Mouse (Mus musculus) embryonic facial prominence, embryonic 12.5 days (tissue): ENCODE measurements around the gene Mob3b. TPM values are rescaled to one million over a fixed set of nuclear protein-coding genes. Genes with fewer than 3 reads are reported as not detected.
"Not testable (repeated sequence)": the region's sequence is repeated elsewhere in the genome, so short reads cannot be mapped to it uniquely, and the experiment has no call there.

Experiments used
- ATAC-seq: fragments of 200-750 bp; cut with Nextera tagmentation; 2 replicates; pipeline ENCODE4 v1.8.0; 2017; ENCODE audit not compliant: insufficient number of reproducible peaks, insufficient read depth, low FRiP score, low TSS enrichment
- H3K27ac ChIP-seq: fragments of 300-500 bp; sonication (generic); 2 replicates; pipeline ENCODE4 v1.5.1; 2016; ENCODE audit warnings: mild to moderate bottlenecking
- H3K27me3 ChIP-seq: fragments of 300-500 bp; sonication (generic); 2 replicates; pipeline ENCODE4 v1.6.1; 2016; ENCODE audit warnings: mild to moderate bottlenecking, moderate library complexity
- H3K36me3 ChIP-seq: fragments of 300-500 bp; sonication (generic); 2 replicates; pipeline ENCODE4 v1.6.1; 2016; ENCODE audit warnings: mild to moderate bottlenecking
- H3K4me1 ChIP-seq: fragments of 300-500 bp; sonication (generic); 2 replicates; pipeline ENCODE4 v1.6.1; 2016
- H3K4me2 ChIP-seq: fragments of 300-500 bp; sonication (generic); replicated peaks from 2 replicates; pipeline ENCODE4 v1.6.1; 2016; ENCODE audit warnings: mild to moderate bottlenecking, moderate library complexity
- H3K4me3 ChIP-seq: fragments of 300-500 bp; sonication (generic); 2 replicates; pipeline ENCODE4 v1.5.1; 2016; ENCODE audit warnings: mild to moderate bottlenecking
- H3K9ac ChIP-seq: fragments of 300-500 bp; sonication (generic); 2 replicates; pipeline ENCODE4 v1.6.1; 2016; ENCODE audit warnings: mild to moderate bottlenecking, moderate library complexity
- H3K9me3 ChIP-seq: fragments of 300-500 bp; sonication (generic); 2 replicates; pipeline ENCODE4 v1.6.1; 2016; ENCODE audit warnings: mild to moderate bottlenecking, moderate library complexity
- WGBS: fragments of 180-500 bp; shearing (Covaris S2); methylation state at CpG from one replicate; pipeline ENCODE4 v1.1.7; 2016; 5-methylcytosine and 5-hydroxymethylcytosine counted together
- polyA plus RNA-seq: library from polyadenylated mRNA; unstranded; fragments of >200 nt; fragmentation: Nextera tagmentation; extraction: Ambion mirVana; gene quantifications from 2 replicates; pipeline ENCODE4 v1.2.1, GENCODE M21; 2016

The Mob3b gene
- polyA plus RNA-seq, 1 experiment from 2014 or later: 16.6 TPM

GRCm38 (mm10) chr4:34947181-34947580 is 210.1 kb downstream of the Mob3b start:
- ATAC-seq: no peak
- Histone ChIP-seq H3K4me1 (no peaks in the 10 kb centered on the region), H3K27me3 (no peaks in the 10 kb centered on the region), H3K9ac (no peak overlapping the region), H3K4me3 (no peak overlapping the region), H3K36me3 (no peaks in the 10 kb centered on the region), H3K27ac (no peak overlapping the region), H3K9me3 (no peaks in the 10 kb centered on the region), H3K4me2 (no peak overlapping the region)

DNA sequence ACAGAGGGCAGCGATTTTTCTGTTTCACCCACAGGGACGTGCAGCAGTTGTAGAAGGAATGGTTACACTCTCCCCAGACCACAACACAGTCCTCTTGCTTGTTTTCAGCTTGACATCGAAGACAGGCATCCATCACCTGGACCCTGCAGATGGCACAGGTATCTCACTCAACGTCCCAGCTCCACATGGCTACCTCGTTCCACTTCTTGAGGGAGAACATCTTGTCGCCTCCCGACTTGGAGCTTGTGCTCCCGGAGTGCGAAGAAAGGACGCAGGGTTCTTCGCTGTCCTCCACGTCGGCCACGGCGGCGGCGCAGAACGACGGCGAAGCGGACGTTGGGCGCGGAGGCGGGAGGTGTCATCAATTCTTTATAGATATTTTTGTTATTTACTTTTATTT is 216.2 kb downstream of the Mob3b start:
- Histone ChIP-seq H3K4me2 (no peak overlapping the region), H3K9me3 (no peaks in the 10 kb centered on the region), H3K27me3 (no peaks in the 10 kb centered on the region), H3K4me1 (no peaks in the 10 kb centered on the region), H3K36me3 (no peaks in the 10 kb centered on the region), H3K4me3 (no peak overlapping the region), H3K27ac (no peak overlapping the region), H3K9ac (no peak overlapping the region)
- ATAC-seq: no peak
- 95% methylated on average over 25 of the region's 25 CpGs for WGBS

DNA sequence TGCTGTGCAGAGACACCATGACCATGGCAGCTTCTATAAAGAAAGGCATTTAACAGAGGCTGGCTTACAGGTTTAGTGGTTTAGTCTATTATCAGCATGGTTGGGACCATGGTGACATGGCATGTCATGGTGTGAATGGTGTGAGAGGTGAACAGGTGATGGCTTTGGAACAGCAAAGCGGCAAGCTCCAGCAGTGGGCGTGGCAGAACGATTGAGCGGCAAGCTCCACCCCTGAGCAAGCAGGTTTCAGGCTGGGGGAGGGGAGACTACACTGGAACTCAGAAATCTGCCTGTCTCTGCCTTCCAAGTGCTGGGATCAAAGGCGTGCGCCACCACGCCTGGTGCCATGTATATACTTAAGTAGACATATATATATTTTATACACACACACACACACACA is 228.9 kb downstream of the Mob3b start:
- H3K27me3 ChIP-seq, H3K4me3 ChIP-seq, H3K9me3 ChIP-seq, H3K36me3 ChIP-seq, H3K4me1 ChIP-seq, H3K9ac ChIP-seq, H3K4me2 ChIP-seq, ATAC-seq, H3K27ac ChIP-seq: not testable (repeated sequence)
- 68% methylated on average over 7 of the region's 7 CpGs for WGBS

DNA sequence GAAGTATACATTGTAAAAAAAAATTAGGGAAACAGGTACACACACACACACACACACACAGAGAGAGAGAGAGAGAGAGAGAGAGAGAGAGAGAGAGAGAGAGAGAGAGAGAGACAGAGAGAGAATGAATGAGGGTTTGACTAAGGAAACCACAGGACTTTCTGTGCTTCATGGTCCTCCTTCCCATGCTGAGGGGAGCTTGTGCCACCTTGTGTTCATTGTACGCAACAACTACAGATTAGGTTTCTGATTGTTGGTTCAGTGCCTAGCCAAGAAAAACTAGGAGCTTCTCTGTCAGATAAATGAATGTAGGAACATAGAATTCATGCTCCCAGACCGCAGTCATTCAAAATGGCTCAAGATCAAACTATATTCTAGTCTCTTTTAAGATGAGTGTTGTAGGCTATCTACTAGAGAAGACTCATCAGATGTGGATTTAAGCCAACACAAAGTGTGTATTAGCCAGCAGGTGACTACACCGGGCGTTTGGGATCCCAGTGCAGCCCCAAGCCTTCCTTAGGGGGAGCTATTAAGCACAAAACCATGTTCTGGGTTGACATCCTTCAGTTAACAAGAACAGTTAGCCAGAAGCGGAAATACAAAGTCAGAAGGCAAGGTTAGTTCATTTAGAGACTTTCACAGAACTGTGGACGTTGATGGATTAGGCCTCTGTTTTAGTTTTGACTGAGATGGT is 235.0 kb downstream of the Mob3b start:
- Histone ChIP-seq H3K27ac (no peak overlapping the region), H3K36me3 (no peaks in the 10 kb centered on the region), H3K27me3 (no peaks in the 10 kb centered on the region), H3K4me1 (no peaks in the 10 kb centered on the region), H3K4me3 (no peak overlapping the region), H3K9ac (no peak overlapping the region), H3K9me3 (no peaks in the 10 kb centered on the region), H3K4me2 (no peak overlapping the region)
- WGBS: 63% methylated on average over 6 of the region's 6 CpGs
- ATAC-seq: no peak

- Histone ChIP-seq H3K4me1 (no peaks in the 10 kb centered on the region), H3K36me3 (no peaks in the 10 kb centered on the region), H3K4me3 (no peak overlapping the region), H3K4me2 (no peak overlapping the region), H3K9ac (no peak overlapping the region), H3K27me3 (no peaks in the 10 kb centered on the region), H3K27ac (no peak overlapping the region), H3K9me3 (no peaks in the 10 kb centered on the region)
- 52% methylated on average over 7 of the region's 7 CpGs for WGBS
- ATAC-seq: no peak
Measured at GRCm38 (mm10) chr4:34917400-34917799, 239.9 kb downstream of the Mob3b start.

GRCm38 (mm10) chr4:34912171-34912570 is 245.1 kb downstream of the Mob3b start:
- H3K4me1 ChIP-seq: no peaks in the 10 kb centered on the region; the same call in 1 of the 2 replicates
- no peak overlapping the region for H3K4me3 ChIP-seq
- 71% methylated on average over 3 of the region's 3 CpGs for WGBS
- H3K9ac ChIP-seq: no peak overlapping the region
- H3K27me3 ChIP-seq: no peaks in the 10 kb centered on the region
- H3K9me3 ChIP-seq: no peaks in the 10 kb centered on the region
- H3K36me3 ChIP-seq: no peaks in the 10 kb centered on the region
- H3K4me2 ChIP-seq: no peak overlapping the region
- ATAC-seq: no peak
- H3K27ac ChIP-seq: no peak overlapping the region

- H3K9ac ChIP-seq: no peak overlapping the region
- H3K27me3 ChIP-seq: no peaks in the 10 kb centered on the region
- H3K27ac ChIP-seq: no peak overlapping the region
- ATAC-seq: no peak
- no peaks in the 10 kb centered on the region for H3K36me3 ChIP-seq
- no peak overlapping the region for H3K4me2 ChIP-seq
- H3K4me3 ChIP-seq: no peak overlapping the region
- no peaks in the 10 kb centered on the region for H3K9me3 ChIP-seq
- H3K4me1 ChIP-seq: no peaks in the 10 kb centered on the region; the same call in 1 of the 2 replicates
- WGBS: 56% methylated on average over 3 of the region's 3 CpGs
Measured at GRCm38 (mm10) chr4:34911401-34911800, 245.9 kb downstream of the Mob3b start.

DNA sequence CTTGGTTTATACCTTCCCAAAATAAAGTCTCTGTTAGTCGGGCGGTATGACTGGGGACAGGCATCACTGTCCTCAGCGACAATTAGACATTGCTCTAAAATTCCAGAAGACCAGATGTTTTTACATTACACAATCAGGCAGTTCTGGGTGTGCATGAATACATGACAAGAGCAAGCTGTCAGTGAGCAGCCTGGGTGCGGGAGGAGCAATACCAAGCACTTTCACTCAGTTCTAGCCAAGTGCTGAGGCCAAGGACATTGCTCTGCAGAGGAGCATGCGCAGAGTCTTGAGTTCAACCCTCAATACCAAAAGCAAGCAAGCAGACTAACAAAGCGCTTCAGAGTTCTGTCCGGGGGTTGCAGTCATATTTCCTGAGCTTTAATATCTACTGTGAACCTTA is 249.2 kb downstream of the Mob3b start:
- H3K9ac ChIP-seq: no peak overlapping the region
- H3K4me1 ChIP-seq: no peaks in the 10 kb centered on the region; the same call in 1 of the 2 replicates
- no peaks in the 10 kb centered on the region for H3K36me3 ChIP-seq
- H3K4me2 ChIP-seq: no peak overlapping the region
- no peaks in the 10 kb centered on the region for H3K9me3 ChIP-seq
- no peak for ATAC-seq
- WGBS: 86% methylated on average over 7 of the region's 7 CpGs
- no peak overlapping the region for H3K4me3 ChIP-seq
- no peaks in the 10 kb centered on the region for H3K27me3 ChIP-seq
- no peak overlapping the region for H3K27ac ChIP-seq

GRCm38 (mm10) chr4:34907026-34907425 is 250.3 kb downstream of the Mob3b start:
- H3K4me2 ChIP-seq: no peak overlapping the region

GRCm38 (mm10) chr4:34906151-34906550 is 251.1 kb downstream of the Mob3b start:
- WGBS: 67% methylated on average over 4 of the region's 4 CpGs
- Histone ChIP-seq H3K9me3 (no peaks in the 10 kb centered on the region), H3K9ac (no peak overlapping the region), H3K4me1 (no peaks in the 10 kb centered on the region; the same call in 1 of the 2 replicates), H3K27me3 (no peaks in the 10 kb centered on the region), H3K4me2 (no peak overlapping the region), H3K4me3 (no peak overlapping the region), H3K36me3 (no peaks in the 10 kb centered on the region), H3K27ac (no peak overlapping the region)
- ATAC-seq: no peak

More at GRCm38 (mm10) chr4:34907026-34907425, 250.3 kb downstream of the Mob3b start:
- WGBS: 38% methylated on average over 14 of the region's 14 CpGs
- no peaks in the 10 kb centered on the region for H3K27me3 ChIP-seq
- no peaks in the 10 kb centered on the region for H3K36me3 ChIP-seq
- no peaks in the 10 kb centered on the region for H3K9me3 ChIP-seq
- no peak overlapping the region for H3K9ac ChIP-seq
- H3K4me3 ChIP-seq: no peak overlapping the region
- ATAC-seq: no peak
- H3K27ac ChIP-seq: no peak overlapping the region
- no peaks in the 10 kb centered on the region; the same call in 1 of the 2 replicates for H3K4me1 ChIP-seq

- no peak overlapping the region for H3K27ac ChIP-seq
- H3K4me3 ChIP-seq: no peak overlapping the region
- H3K4me2 ChIP-seq: no peak overlapping the region
- H3K36me3 ChIP-seq: no peaks in the 10 kb centered on the region
- no peaks in the 10 kb centered on the region; the same call in 1 of the 2 replicates for H3K4me1 ChIP-seq
- no peak for ATAC-seq
- H3K9ac ChIP-seq: no peak overlapping the region
- H3K9me3 ChIP-seq: no peaks in the 10 kb centered on the region
- 69% methylated on average over 5 of the region's 5 CpGs for WGBS
- H3K27me3 ChIP-seq: no peaks in the 10 kb centered on the region
Measured at GRCm38 (mm10) chr4:34905396-34905795, 251.9 kb downstream of the Mob3b start.

DNA sequence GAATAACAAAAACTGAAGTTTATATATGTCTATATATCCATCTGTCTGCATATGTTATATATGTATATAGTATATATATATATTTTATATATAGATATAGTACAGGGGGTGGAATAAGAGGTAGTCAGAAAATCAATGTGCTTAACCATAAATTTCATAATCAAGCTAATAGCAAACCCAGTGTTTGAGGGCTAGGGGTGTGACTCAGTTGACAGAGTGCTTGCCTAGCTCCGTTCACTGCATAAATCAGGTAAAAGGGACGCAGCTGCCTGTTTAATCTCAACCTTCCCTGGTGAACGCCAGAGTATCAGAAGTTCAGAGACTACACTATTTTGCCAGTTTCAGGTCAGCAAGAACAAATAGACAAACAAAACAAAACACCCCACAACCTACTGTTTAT is 255.7 kb downstream of the Mob3b start:
- not testable (repeated sequence) for H3K27ac ChIP-seq, H3K4me3 ChIP-seq, H3K36me3 ChIP-seq, ATAC-seq, H3K4me2 ChIP-seq, H3K4me1 ChIP-seq, H3K9ac ChIP-seq, H3K9me3 ChIP-seq, H3K27me3 ChIP-seq
- WGBS: 60% methylated on average over 3 of the region's 3 CpGs
